Mouse (Mus musculus): ENCODE data around the gene Cd300lg.

The Cd300lg gene

GRCm38 (mm10) chr11:102041350-102041949 is at the start of gene Cd300lg:
TSS of gene Cd300lg (plus strand) at chr11:102041509.
- DNase-seq (ENCODE audit: low read depth): peak; percentile 16

GRCm38 (mm10) chr11:101991813-101992212 is 49.5 kb upstream of the Cd300lg start:
- no peak for DNase-seq (ENCODE audit: low read depth)

- no peak for DNase-seq (ENCODE audit: low read depth)
These were observed 48.9 kb upstream of the Cd300lg start for GRCm38 (mm10) chr11:101992411-101992810.

DNA sequence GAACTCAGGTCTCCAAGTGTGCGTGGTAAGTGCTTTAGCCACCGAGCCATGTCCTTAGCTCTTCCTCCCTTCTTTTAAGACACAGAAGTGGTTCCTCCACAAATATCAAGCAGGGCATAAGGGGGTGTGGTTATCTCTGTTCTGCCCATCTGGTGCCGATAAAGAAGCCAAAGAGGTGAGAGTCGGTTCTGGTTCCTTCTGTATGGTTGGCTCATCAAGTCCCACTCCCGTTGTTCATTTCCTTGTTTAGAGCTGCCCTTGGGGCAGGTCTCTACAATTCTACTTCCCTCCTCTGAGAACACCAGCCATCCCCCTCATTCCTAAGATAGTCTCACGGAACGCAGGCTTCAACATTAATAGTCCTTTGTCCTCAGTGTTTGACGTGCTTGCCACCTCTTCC is 47.2 kb upstream of the Cd300lg start:
- DNase-seq (ENCODE audit: low read depth): no peak

DNA sequence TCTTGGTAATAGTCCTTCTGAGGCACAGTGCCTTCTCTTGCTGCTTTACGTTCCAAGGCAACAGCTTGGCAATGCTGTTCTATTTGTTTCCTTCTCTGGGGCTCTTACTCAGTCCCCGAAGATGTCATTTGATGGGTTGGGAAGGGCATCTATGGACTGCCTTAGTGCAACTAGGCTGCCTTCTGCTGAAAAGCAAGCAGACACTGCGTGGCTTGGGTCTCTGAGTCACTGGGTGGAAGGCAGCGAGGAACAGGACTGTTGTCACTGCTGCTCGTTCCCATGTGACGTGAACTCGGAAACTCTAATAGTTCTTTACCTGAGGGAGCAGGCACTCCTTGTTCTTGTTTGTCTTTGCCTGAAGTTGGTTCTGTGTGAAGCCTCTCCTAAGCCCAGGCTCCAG is 45.4 kb upstream of the Cd300lg start:
- no peak for DNase-seq (ENCODE audit: low read depth)

- DNase-seq (ENCODE audit: low read depth): no peak
These were observed 43.1 kb upstream of the Cd300lg start for GRCm38 (mm10) chr11:101998258-101998657.

DNA sequence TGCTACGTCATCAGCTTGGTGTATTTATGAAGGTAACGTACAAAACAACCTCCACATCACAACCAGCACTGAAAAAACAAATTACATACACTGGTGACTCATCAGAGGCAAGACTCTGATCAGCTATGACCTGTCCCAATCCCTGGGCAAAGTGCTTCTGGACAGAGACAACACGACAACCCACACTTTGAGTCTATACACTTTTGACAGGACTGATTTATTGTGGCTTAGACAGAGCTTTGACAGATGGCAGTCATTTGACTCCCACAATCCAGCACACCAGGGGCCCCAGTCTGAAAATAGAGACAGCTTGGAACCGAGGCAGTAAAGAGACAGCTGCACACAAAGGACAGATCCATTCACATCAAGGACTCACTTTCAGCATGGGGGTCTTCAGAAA is 41.8 kb upstream of the Cd300lg start:
- no peak for DNase-seq (ENCODE audit: low read depth)

DNA sequence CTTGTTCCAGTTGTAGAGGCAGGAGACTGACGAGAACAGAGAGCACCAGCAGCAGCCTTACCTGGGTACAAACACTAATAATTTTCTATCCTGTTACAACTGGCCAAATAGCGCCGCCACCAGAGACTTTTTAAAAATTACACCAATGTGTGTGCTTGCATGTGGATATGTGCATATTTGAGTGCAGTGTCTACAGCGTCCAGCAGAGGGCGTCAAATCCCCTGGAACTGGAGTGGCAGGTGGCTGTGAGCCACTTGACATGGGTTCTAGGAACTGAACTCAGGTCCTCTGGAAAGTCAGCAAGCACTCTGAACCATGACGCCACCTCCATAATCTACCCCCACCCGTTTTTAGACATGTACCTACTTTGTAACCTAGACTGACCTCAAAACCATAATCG is 37.1 kb upstream of the Cd300lg start:
- no peak for DNase-seq (ENCODE audit: low read depth)

- no peak for DNase-seq (ENCODE audit: low read depth)
These were observed 35.0 kb upstream of the Cd300lg start for GRCm38 (mm10) chr11:102006271-102006670.

DNA sequence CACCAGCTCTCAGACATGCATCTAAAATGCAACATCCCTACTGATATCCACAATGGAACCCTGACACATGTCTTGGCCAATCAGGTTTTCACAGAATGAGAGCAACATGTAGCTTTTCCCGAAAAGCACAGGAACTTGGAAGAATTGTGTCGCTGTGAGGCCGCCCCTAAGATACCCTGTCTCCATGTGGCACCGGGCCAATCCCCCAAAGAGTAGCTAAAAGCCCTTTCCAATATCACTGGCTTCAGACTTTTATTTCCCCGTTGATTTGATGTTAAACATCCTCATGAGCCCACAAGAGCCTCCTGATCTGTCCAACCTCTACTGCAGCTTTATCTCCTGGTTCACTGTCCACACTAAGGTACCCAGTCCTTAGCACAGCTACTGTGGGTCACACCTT is 34.6 kb upstream of the Cd300lg start:
- no peak for DNase-seq (ENCODE audit: low read depth)

DNA sequence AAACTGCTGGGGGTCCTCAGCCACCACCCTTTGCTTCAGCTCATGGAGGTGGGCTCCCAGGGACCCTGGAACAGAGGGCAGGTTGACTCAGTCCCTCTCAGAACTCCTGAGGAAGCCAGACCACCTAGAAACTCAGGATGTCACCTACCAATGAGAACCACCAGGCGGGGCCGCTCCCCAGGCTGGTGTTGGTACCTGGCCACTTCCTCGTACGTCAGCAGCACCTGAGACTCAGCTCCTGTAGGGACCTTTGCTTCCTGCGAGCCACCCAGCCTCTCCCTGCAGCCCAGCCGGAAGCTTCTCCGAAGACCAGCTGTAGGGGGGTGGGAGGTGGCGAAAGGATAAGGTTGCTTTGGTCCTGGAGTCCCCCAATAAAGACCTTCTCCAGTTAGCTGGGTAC is 32.9 kb upstream of the Cd300lg start:
- no peak for DNase-seq (ENCODE audit: low read depth)

- DNase-seq (ENCODE audit: low read depth): no peak
These were observed 32.2 kb upstream of the Cd300lg start for GRCm38 (mm10) chr11:102008954-102009637.

- DNase-seq (ENCODE audit: low read depth): no peak
These were observed 31.2 kb upstream of the Cd300lg start for GRCm38 (mm10) chr11:102010140-102010539.

GRCm38 (mm10) chr11:102011510-102011909 is 29.8 kb upstream of the Cd300lg start:
- no peak for DNase-seq (ENCODE audit: low read depth)

GRCm38 (mm10) chr11:102013201-102013600 is 28.1 kb upstream of the Cd300lg start:
- no peak for DNase-seq (ENCODE audit: low read depth)

- no peak for DNase-seq (ENCODE audit: low read depth)
These were observed 25.8 kb upstream of the Cd300lg start for GRCm38 (mm10) chr11:102015472-102015871.

- no peak for DNase-seq (ENCODE audit: low read depth)
These were observed 25.2 kb upstream of the Cd300lg start for GRCm38 (mm10) chr11:102016136-102016535.

DNA sequence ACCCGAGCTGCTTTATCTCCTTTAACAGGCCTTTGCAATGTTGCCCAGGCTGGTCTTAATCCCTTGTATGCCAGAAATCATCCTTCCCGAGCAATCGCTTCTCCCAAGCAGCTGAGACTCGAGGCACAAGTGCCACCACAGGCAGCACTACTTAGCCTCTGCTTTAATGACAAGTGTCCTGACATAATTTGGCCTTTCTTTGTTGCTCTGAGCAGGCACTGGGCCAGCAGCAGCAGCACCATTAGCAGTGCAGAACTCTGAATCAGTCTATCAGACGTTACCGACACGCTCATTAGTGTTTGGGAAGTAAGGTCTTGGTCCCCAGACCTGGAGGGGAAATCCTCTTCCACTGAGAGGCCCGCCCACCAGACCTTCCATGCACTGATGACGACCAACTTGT is 21.6 kb upstream of the Cd300lg start:
- DNase-seq (ENCODE audit: low read depth): no peak

GRCm38 (mm10) chr11:102021196-102021595 is 20.1 kb upstream of the Cd300lg start:
- no peak for DNase-seq (ENCODE audit: low read depth)

- no peak for DNase-seq (ENCODE audit: low read depth)
These were observed 17.9 kb upstream of the Cd300lg start for GRCm38 (mm10) chr11:102023406-102023805.

- DNase-seq (ENCODE audit: low read depth): no peak
These were observed 17.1 kb upstream of the Cd300lg start for GRCm38 (mm10) chr11:102024084-102024758.

GRCm38 (mm10) chr11:102024875-102025274 is 16.4 kb upstream of the Cd300lg start:
- no peak for DNase-seq (ENCODE audit: low read depth)

DNA sequence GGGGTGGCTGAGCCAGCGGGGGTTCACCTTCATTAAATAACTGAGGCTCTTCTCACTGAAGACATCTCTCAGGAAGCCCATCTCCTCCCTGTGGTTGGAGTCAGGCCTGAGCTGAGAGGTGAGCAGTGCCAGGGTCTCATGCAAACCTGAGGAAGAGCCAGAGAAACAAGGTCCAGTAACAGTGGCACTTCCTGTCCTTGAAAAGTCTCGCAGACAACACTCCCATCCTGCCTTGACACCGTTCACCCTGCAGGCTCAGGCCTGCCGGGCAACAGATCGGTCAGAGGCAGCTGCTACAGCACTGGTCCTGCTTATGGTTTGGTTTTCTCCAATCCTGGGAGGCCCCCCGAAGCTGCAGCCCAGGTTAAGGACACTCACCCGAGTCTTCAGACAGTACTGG is 16.0 kb upstream of the Cd300lg start:
- DNase-seq (ENCODE audit: low read depth): no peak
